Mouse (Mus musculus): ENCODE results near the gene Tspan7. TPM values are rescaled to one million over a fixed set of nuclear protein-coding genes. Genes with fewer than 3 reads are reported as not detected.

Tspan7 gene
- polyA plus RNA-seq, 1 experiment = 71.2 TPM

DNA sequence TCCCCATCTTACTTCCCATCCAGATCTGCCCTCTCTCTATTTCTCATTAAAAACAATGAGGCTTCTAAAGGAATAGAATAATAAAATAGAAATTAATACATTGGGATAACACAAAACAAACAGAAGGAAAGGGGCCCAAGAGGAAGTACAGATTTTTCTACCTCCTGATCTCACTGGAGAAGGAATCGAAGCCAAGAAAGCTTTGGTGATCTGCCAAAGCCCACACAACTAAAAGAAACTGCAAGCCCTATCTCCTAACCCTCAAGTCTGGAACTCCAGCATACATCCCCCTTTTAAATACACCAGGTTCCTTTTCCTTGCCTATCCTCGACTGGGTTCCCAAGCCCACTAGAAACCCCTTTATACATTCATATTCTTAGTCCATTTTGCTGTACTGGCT is 90.4 kb downstream of the Tspan7 start:
- WGBS = 19% methylated on average over 2 of the region's 2 CpGs
- no peaks in the 10 kb centered on the region for H3K27me3 ChIP-seq (ENCODE audit: control insufficient read depth, insufficient read depth, low read length)
- peaks cover 2% of the 10 kb centered on the region; the same call in 1 of the 2 replicates for H3K36me3 ChIP-seq (ENCODE audit: control insufficient read depth, insufficient read depth, low read length)
- no peak overlapping the region for H3K4me3 ChIP-seq (ENCODE audit: low read depth, low read length)
- TF ChIP-seq CTCF (IDR thresholded peaks at IDR 0.05; ENCODE audit: extremely low read depth, insufficient read length, insufficient replicate concordance, low read depth, low read length) = no peak
- TF ChIP-seq POLR2A (IDR thresholded peaks at IDR 0.05; ENCODE audit: low read depth, low read length) = no peak
- no peak overlapping the region for H3K27ac ChIP-seq (ENCODE audit: insufficient read depth, low read depth, low read length)
- H3K4me1 ChIP-seq (ENCODE audit: control insufficient read depth, insufficient read depth, insufficient read length, low read length) = peaks cover 2% of the 10 kb centered on the region; the same call in 1 of the 2 replicates

DNA sequence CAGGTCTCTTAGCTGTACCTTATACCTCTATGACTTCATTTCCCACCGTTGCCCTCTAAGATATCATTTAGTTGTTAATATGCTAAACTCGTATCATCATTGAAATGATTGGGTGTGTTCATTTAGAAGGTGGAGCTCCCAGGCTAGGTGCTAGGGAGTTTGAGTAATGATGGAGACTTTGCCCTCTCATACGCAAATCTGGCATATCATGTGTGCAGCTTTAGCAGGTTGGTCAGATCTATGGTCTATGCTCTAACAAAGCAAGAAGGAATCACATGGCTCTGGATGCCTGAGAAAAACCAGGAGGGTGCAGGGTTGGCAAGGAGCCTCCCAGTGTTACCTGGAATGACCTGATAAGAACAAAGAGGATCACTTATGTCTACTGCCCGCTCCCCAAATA is 91.4 kb downstream of the Tspan7 start:
- H3K4me3 ChIP-seq (ENCODE audit: low read depth, low read length) = no peak overlapping the region
- peaks cover 4% of the 10 kb centered on the region for H3K36me3 ChIP-seq (ENCODE audit: control insufficient read depth, insufficient read depth, low read length)
- TF ChIP-seq CTCF (IDR thresholded peaks at IDR 0.05; ENCODE audit: extremely low read depth, insufficient read length, insufficient replicate concordance, low read depth, low read length) = no peak
- TF ChIP-seq POLR2A (IDR thresholded peaks at IDR 0.05; ENCODE audit: low read depth, low read length) = no peak
- WGBS = 34% methylated on average over 4 of the region's 4 CpGs
- H3K27ac ChIP-seq (ENCODE audit: insufficient read depth, low read depth, low read length) = no peak overlapping the region
- H3K27me3 ChIP-seq (ENCODE audit: control insufficient read depth, insufficient read depth, low read length) = no peaks in the 10 kb centered on the region
- peaks cover 2% of the 10 kb centered on the region; the same call in 1 of the 2 replicates for H3K4me1 ChIP-seq (ENCODE audit: control insufficient read depth, insufficient read depth, insufficient read length, low read length)

DNA sequence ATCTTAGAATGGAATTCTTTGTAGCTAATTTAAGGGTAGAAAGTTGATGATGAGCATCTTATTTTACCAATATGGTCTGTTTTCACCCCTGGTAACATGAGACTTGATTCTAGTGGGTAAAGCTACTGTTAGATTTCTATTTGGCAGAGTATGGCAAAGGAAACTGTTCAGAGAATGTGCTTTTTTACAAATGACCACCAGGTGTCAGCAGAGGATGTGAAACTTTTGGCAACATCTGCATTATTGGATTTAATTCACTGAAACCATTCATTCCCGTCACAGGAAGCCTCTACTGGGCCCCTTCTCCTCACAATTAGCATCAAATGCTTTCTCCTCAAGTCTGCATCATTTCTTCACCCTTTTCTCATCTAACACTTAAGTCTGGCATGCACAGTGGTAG is 92.4 kb downstream of the Tspan7 start:
- no peak overlapping the region for H3K27ac ChIP-seq (ENCODE audit: insufficient read depth, low read depth, low read length)
- 9% methylated on average over 1 of the region's 1 CpGs for WGBS
- H3K36me3 ChIP-seq (ENCODE audit: control insufficient read depth, insufficient read depth, low read length) = peaks cover 4% of the 10 kb centered on the region
- TF ChIP-seq POLR2A (IDR thresholded peaks at IDR 0.05; ENCODE audit: low read depth, low read length) (no peak), CTCF (IDR thresholded peaks at IDR 0.05; ENCODE audit: extremely low read depth, insufficient read length, insufficient replicate concordance, low read depth, low read length) (no peak)
- H3K27me3 ChIP-seq (ENCODE audit: control insufficient read depth, insufficient read depth, low read length) = no peaks in the 10 kb centered on the region
- peaks cover 2% of the 10 kb centered on the region; the same call in 1 of the 2 replicates for H3K4me1 ChIP-seq (ENCODE audit: control insufficient read depth, insufficient read depth, insufficient read length, low read length)
- H3K4me3 ChIP-seq (ENCODE audit: low read depth, low read length) = no peak overlapping the region

DNA sequence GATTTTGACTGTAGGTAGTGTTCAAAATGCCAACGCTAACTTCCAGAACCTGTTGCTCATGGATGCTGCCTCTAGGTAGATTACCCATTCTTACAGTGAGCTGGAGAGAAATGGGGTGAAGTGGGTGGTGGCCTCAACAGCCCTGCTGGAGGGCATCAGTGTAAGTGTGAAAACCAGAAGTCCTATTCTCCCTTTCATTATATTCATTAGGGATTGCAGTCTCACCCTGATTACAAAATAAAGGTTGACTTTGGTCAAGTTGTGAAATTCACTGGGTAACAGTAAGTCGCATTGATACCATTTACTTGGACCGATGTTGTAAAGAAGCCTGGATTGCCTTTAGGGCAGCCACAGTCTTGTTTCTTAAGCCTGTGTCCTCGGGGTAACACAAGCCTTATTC is 97.8 kb downstream of the Tspan7 start:
- WGBS = 94% methylated on average over 4 of the region's 4 CpGs
- Histone ChIP-seq H3K27ac (ENCODE audit: insufficient read depth, low read depth, low read length) (no peak overlapping the region), H3K4me1 (ENCODE audit: control insufficient read depth, insufficient read depth, insufficient read length, low read length) (no peaks in the 10 kb centered on the region), H3K36me3 (ENCODE audit: control insufficient read depth, insufficient read depth, low read length) (peaks cover 9% of the 10 kb centered on the region), H3K27me3 (ENCODE audit: control insufficient read depth, insufficient read depth, low read length) (no peaks in the 10 kb centered on the region), H3K4me3 (ENCODE audit: low read depth, low read length) (no peak overlapping the region)
- TF ChIP-seq CTCF (IDR thresholded peaks at IDR 0.05; ENCODE audit: extremely low read depth, insufficient read length, insufficient replicate concordance, low read depth, low read length) (no peak), POLR2A (IDR thresholded peaks at IDR 0.05; ENCODE audit: low read depth, low read length) (no peak)

DNA sequence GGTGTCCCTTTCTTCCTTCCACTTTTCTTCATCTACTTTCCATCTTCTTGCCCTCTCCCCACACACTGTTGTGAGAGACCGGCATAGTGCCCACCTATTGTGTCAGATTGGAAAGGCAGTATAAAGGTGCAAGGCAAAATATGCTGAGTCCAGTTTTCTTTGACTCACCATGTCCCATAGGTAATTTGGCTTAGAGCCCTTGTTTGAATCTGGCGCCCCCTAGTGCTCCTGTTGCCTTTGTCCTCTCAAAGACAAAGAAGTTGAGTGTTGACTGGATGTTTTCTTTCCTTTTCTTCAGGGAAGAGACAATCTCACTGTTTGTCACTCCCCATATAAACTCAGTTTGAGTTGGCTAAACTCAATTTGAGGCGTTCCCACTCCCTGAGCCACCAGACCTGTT is 107.3 kb downstream of the Tspan7 start:
- TF ChIP-seq CTCF (IDR thresholded peaks at IDR 0.05; ENCODE audit: extremely low read depth, insufficient read length, insufficient replicate concordance, low read depth, low read length) = no peak
- Histone ChIP-seq H3K27ac (ENCODE audit: insufficient read depth, low read depth, low read length) (no peak overlapping the region), H3K27me3 (ENCODE audit: control insufficient read depth, insufficient read depth, low read length) (no peaks in the 10 kb centered on the region), H3K4me3 (ENCODE audit: low read depth, low read length) (no peak overlapping the region), H3K36me3 (ENCODE audit: control insufficient read depth, insufficient read depth, low read length) (0 out of 2 replicates have a peak, but pooled peaks cover 1% of the 10 kb centered on the region), H3K4me1 (ENCODE audit: control insufficient read depth, insufficient read depth, insufficient read length, low read length) (no peaks in the 10 kb centered on the region)
- 63% methylated on average over 3 of the region's 3 CpGs for WGBS

DNA sequence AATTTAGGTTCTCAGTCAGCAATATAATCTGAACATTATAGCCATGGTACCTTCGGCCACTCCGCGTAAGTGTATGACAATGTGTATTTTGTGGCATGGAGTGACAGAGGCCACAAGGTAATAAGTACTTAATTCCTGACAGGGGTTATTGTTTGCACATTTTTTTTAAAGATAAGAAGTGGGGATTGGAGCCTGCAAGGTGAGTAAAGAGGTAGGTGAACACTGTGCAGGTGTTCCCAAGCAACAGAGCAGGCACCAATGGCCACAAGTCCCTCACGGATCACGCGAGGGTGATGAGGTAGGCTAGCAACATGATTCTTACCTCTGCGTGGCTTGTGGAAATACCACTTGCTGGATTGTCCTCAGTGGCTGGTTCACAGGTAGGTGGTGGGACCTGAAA is 108.6 kb downstream of the Tspan7 start:
- Histone ChIP-seq H3K4me1 (ENCODE audit: control insufficient read depth, insufficient read depth, insufficient read length, low read length) (no peaks in the 10 kb centered on the region), H3K36me3 (ENCODE audit: control insufficient read depth, insufficient read depth, low read length) (no peaks in the 10 kb centered on the region), H3K4me3 (ENCODE audit: low read depth, low read length) (no peak overlapping the region), H3K27ac (ENCODE audit: insufficient read depth, low read depth, low read length) (no peak overlapping the region), H3K27me3 (ENCODE audit: control insufficient read depth, insufficient read depth, low read length) (no peaks in the 10 kb centered on the region)
- TF ChIP-seq POLR2A (IDR thresholded peaks at IDR 0.05; ENCODE audit: low read depth, low read length) (no peak), CTCF (IDR thresholded peaks at IDR 0.05; ENCODE audit: extremely low read depth, insufficient read length, insufficient replicate concordance, low read depth, low read length) (no peak)
- 94% methylated on average over 7 of the region's 7 CpGs for WGBS

DNA sequence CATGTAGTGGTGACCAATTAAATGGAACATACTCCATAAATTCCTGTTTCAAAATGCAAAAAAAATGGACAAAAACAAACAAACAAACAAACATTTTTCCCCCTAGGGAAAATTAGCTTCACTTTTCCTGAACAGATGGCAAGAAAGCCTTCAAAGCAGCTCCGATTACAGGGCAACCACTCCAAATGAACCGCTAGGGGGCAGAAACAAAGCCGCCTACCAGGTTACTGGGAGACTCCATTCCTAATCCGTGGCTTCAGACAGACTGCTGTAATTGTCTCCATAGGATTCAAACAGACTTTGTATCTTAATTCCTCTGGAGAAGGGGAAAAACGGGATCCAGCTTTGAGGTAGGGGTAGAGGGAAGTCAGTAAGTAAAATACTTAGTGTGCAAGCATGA is 132.2 kb downstream of the Tspan7 start:
- no peak overlapping the region for H3K27ac ChIP-seq (ENCODE audit: insufficient read depth, low read depth, low read length)
- no peak overlapping the region for H3K4me3 ChIP-seq (ENCODE audit: low read depth, low read length)
- no peaks in the 10 kb centered on the region for H3K27me3 ChIP-seq (ENCODE audit: control insufficient read depth, insufficient read depth, low read length)
- 19% methylated on average over 5 of the region's 5 CpGs for WGBS
- TF ChIP-seq POLR2A (IDR thresholded peaks at IDR 0.05; ENCODE audit: low read depth, low read length) (no peak), CTCF (IDR thresholded peaks at IDR 0.05; ENCODE audit: extremely low read depth, insufficient read length, insufficient replicate concordance, low read depth, low read length) (peak; percentile 26; the same call in 1 of the 2 replicates)
- H3K4me1 ChIP-seq (ENCODE audit: control insufficient read depth, insufficient read depth, insufficient read length, low read length) = no peaks in the 10 kb centered on the region
- no peaks in the 10 kb centered on the region for H3K36me3 ChIP-seq (ENCODE audit: control insufficient read depth, insufficient read depth, low read length)

DNA sequence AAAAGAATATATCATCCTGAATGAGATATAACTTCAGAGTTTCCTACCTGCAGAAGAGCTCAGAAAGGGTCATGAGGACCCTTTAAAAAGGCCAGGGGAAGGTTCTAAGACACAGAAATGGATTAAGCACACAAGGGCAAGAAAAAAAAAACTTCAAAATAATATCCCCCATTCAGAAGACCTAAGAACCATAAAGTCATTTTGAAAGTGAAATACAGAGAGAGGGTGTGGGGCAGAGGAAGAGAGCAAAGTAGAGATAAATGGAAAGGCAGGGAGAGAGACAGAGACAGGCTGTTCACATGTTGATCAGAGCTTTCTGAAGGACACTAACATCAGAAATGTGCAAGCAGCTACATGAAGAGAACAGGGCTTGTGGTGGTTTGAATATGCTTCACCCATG is 156.1 kb downstream of the Tspan7 start:
- no peak overlapping the region for H3K27ac ChIP-seq (ENCODE audit: insufficient read depth, low read depth, low read length)
- no peaks in the 10 kb centered on the region for H3K36me3 ChIP-seq (ENCODE audit: control insufficient read depth, insufficient read depth, low read length)
- TF ChIP-seq CTCF (IDR thresholded peaks at IDR 0.05; ENCODE audit: extremely low read depth, insufficient read length, insufficient replicate concordance, low read depth, low read length) (no peak), POLR2A (IDR thresholded peaks at IDR 0.05; ENCODE audit: low read depth, low read length) (no peak)
- no peak overlapping the region for H3K4me3 ChIP-seq (ENCODE audit: low read depth, low read length)
- H3K27me3 ChIP-seq (ENCODE audit: control insufficient read depth, insufficient read depth, low read length) = no peaks in the 10 kb centered on the region
- no peaks in the 10 kb centered on the region for H3K4me1 ChIP-seq (ENCODE audit: control insufficient read depth, insufficient read depth, insufficient read length, low read length)

Other genes with a start within 250 kb of the Tspan7 start
- gene Otc, start 232.9 kb upstream of the Tspan7 start, polyA plus RNA-seq (2012; rRNA removed) = 6.3 and 14.1 TPM in 2 replicates
- 19.4 and 20.9 TPM in 2 replicates for gene Mid1ip1, start 229.9 kb downstream of the Tspan7 start, polyA plus RNA-seq (2012; rRNA removed)